Mouse (Mus musculus) G1E (cell line): ENCODE measurements around the gene Tbl1xr1. TPM values are rescaled to one million over a fixed set of nuclear protein-coding genes. Genes with fewer than 3 reads are reported as not detected.

Experiments
- ATAC-seq: 2 replicates; pipeline ENCODE4 v1.8.0; 2016; ENCODE audit warnings: mild to moderate bottlenecking; ENCODE audit not compliant: insufficient number of reproducible peaks, poor library complexity, low FRiP score, severe bottlenecking; ENCODE audit errors: extremely low read depth
- DNase-seq: peaks from one replicate; pipeline ENCODE4 v3.0.0; 2012; ENCODE audit warnings: low spot score
- H3K27me3 ChIP-seq: 2 replicates; pipeline ENCODE4 v1.6.1; 2012; ENCODE audit warnings: mild to moderate bottlenecking, low read length, inconsistent platforms; ENCODE audit not compliant: insufficient read depth
- H3K36me3 ChIP-seq: replicated peaks from 2 replicates; pipeline ENCODE3; 2012; ENCODE audit warnings: mild to moderate bottlenecking, inconsistent platforms
- H3K4me1 ChIP-seq: 2 replicates; pipeline ENCODE4 v1.6.1; 2012; ENCODE audit warnings: low read depth, low read length, inconsistent platforms, mixed read lengths; ENCODE audit not compliant: insufficient read depth
- H3K4me3 ChIP-seq: 2 replicates; pipeline ENCODE4 v1.5.1; 2012; ENCODE audit warnings: low read depth, mild to moderate bottlenecking, inconsistent platforms, low read length, moderate library complexity, mixed read lengths
- H3K9me3 ChIP-seq: replicated peaks from 2 replicates; pipeline ENCODE4 v1.6.1; 2012; ENCODE audit warnings: inconsistent platforms
- CTCF ChIP-seq: IDR thresholded peaks from 2 replicates; pipeline ENCODE4 v1.5.1; 2012; ENCODE audit warnings: low read depth, low read length, inconsistent platforms, mixed read lengths
- GATA1 ChIP-seq: IDR thresholded peaks from 2 replicates; pipeline ENCODE4 v1.6.1; 2012; ENCODE audit warnings: borderline replicate concordance, low read length, inconsistent platforms, mixed read lengths
- GATA2 ChIP-seq: IDR thresholded peaks from 2 replicates; pipeline ENCODE4 v1.6.1; 2012; ENCODE audit warnings: low read depth, low read length, inconsistent platforms, borderline replicate concordance
- POLR2AphosphoS5 ChIP-seq: IDR thresholded peaks from 2 replicates; pipeline ENCODE4 v1.6.1; 2012; ENCODE audit warnings: low read depth, low read length, inconsistent platforms; ENCODE audit not compliant: insufficient replicate concordance
- TAL1 ChIP-seq: conservative IDR thresholded peaks from 2 replicates; pipeline ENCODE4 v1.6.1; 2012; ENCODE audit warnings: low read depth, low read length, inconsistent platforms, mixed read lengths
- polyA plus RNA-seq: library from polyadenylated mRNA; stranded (reverse); fragments of >175 nt; gene quantifications from 2 replicates; pipeline ENCODE4 v1.2.3, GENCODE M21; 2012
- total RNA-seq, 2 experiments: library from RNA; stranded (forward) in 1 of 2; stranded (reverse) in 1 of 2; fragments of 200-1000 nt in 1 of 2; fragments of >200 nt in 1 of 2; fragmentation: Nextera tagmentation in 1 of 2; gene quantifications; 2 replicates each; pipeline ENCODE4 v1.2.3; 2014 to 2017

Tbl1xr1 gene
- total and polyA plus RNA-seq, 3 experiments: 25.9 to 95.8 (median 53.5) TPM

- Histone ChIP-seq H3K9me3 (no peaks in the 10 kb centered on the region), H3K36me3 (peaks cover 80% of the 10 kb centered on the region), H3K27me3 (no peaks in the 10 kb centered on the region), H3K4me3 (no peak overlapping the region), H3K4me1 (no peaks in the 10 kb centered on the region)
- no peak for ATAC-seq
- no peak for DNase-seq
- TF ChIP-seq CTCF: no peak
- TF ChIP-seq GATA1: no peak
- no peak for TF ChIP-seq TAL1
- no peak for TF ChIP-seq GATA2
- no peak for TF ChIP-seq POLR2AphosphoS5
Measured at GRCm38 (mm10) chr3:22204186-22204585, 127.7 kb downstream of the Tbl1xr1 start.

DNA sequence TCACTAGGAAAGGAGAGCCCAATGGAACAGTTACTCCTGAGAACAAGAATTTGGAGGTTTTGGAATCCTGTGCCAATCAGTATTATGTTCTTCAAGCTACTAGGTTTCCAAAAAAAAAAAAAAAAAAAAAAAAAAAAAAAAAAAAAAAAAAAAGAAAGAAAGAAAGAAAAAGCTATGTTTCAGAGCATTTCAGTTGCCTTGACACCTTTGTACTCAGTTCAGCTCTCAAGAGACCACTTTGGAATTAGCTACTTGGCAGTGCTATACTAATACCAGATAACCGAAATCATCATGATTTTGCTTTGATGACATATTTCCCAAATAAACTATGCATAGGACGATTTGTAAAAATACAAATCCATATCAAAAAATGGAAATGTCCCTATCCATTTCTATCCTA is 145.1 kb downstream of the Tbl1xr1 start:
- ATAC-seq (no peak), DNase-seq (no peak)
- Histone ChIP-seq H3K4me1 (no peaks in the 10 kb centered on the region), H3K4me3 (no peak overlapping the region), H3K36me3 (peaks cover 5% of the 10 kb centered on the region), H3K27me3 (peaks cover 6% of the 10 kb centered on the region; the same call in 1 of the 2 replicates), H3K9me3 (no peaks in the 10 kb centered on the region)
- no peak for TF ChIP-seq TAL1
- no peak for TF ChIP-seq CTCF
- no peak for TF ChIP-seq GATA1
- no peak for TF ChIP-seq GATA2
- TF ChIP-seq POLR2AphosphoS5: no peak

DNA sequence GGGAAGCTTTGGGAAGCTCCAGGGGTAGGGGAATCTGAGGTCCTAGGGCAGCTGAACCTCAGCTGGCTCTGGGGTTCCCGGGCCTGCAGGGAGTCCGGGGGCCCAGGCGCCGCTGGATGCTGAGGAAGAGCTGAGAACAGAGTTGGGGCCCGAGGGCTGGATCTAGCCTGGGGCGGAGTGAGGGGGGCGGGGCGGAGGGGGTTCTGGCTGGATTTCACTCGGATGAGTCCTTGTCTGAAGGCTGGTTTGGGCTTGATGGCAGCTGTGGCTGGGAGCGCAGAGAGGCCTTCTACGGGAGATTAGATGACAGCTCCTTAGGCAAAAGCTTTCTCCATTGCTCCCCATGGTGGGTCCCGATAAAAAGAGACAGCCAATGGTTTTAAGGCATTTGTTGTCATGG is 145.9 kb downstream of the Tbl1xr1 start:
- DNase-seq (no peak), ATAC-seq (no peak)
- Histone ChIP-seq H3K4me1 (no peaks in the 10 kb centered on the region), H3K4me3 (no peak overlapping the region), H3K36me3 (no peaks in the 10 kb centered on the region), H3K9me3 (no peaks in the 10 kb centered on the region), H3K27me3 (peaks cover 6% of the 10 kb centered on the region)
- TF ChIP-seq POLR2AphosphoS5 (no peak), CTCF (no peak), GATA2 (no peak), GATA1 (no peak), TAL1 (no peak)

DNA sequence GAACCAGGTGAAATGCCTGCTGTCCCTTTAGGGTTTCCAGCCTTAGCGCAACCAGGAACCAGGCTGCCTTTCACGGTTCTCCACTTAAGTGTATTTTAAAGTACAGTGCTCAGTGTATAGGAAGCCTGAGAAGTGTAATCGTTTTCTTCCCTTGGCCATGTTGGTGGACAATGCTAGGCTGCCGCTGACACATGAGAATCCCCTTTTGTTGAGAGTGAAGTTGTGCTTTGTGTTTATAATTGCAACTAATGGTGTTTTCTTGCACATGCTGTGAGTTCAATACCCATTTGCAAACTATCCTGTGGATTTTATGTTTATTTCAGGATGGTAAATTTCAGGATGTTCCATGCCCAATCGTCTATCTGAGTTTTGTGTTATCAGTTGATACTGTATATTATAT is 146.6 kb downstream of the Tbl1xr1 start:
- TF ChIP-seq CTCF: no peak
- no peak for TF ChIP-seq POLR2AphosphoS5
- TF ChIP-seq GATA1: no peak
- TF ChIP-seq GATA2: no peak
- no peak for TF ChIP-seq TAL1
- H3K27me3 ChIP-seq: peaks cover 6% of the 10 kb centered on the region
- no peak for DNase-seq
- H3K36me3 ChIP-seq: no peaks in the 10 kb centered on the region
- ATAC-seq: no peak
- no peak overlapping the region for H3K4me3 ChIP-seq
- H3K4me1 ChIP-seq: no peaks in the 10 kb centered on the region
- H3K9me3 ChIP-seq: no peaks in the 10 kb centered on the region

DNA sequence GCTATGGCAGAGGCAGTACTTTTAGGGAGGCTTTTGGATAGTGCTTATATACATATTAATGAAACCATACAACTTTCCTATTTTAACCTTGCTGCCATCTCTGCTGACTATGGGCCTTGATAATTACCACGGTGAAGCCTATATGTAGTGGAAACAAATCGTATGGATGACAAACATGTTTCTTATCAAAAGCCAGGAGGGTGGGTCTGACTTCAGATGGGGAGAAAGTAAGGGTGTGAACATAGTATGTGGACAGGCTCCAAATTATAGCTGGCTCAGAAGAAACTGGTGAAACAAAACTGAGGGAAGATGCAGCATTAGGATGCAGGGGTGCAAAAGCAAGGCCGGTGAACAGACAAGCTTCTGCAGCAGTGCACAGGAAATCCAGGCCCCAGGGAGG is 151.6 kb downstream of the Tbl1xr1 start:
- ATAC-seq (no peak), DNase-seq (no peak)
- TF ChIP-seq GATA1: no peak

DNA sequence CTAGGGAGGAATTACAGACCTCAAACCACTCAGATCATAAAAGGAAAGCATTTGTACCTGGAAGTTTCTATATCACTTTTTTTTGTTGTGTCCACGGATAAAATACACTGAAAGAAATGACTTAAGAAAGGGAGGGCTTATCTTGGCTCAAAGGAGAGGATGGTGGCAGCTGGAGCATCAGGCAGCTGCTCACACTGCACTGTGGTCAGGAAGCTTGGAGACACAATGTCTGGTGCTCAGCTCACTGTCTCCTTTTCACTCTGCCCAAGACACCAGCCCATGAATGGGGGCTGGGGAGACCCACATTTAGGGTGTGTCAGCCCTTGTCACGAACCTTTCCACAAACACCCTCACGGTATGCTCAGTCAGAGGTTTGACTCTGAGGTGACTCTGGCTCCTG is 154.2 kb downstream of the Tbl1xr1 start:
- no peak overlapping the region for H3K4me3 ChIP-seq
- no peaks in the 10 kb centered on the region for H3K9me3 ChIP-seq
- no peaks in the 10 kb centered on the region for H3K4me1 ChIP-seq
- DNase-seq: no peak
- TF ChIP-seq CTCF (no peak), GATA1 (no peak), TAL1 (no peak), GATA2 (no peak), POLR2AphosphoS5 (no peak)
- ATAC-seq: no peak
- no peaks in the 10 kb centered on the region for H3K36me3 ChIP-seq
- peaks cover 15% of the 10 kb centered on the region for H3K27me3 ChIP-seq

More for the DNA sequence above, 151.6 kb downstream of the Tbl1xr1 start:
- Histone ChIP-seq H3K36me3 (no peaks in the 10 kb centered on the region), H3K9me3 (no peaks in the 10 kb centered on the region), H3K4me3 (no peak overlapping the region), H3K27me3 (peaks cover 19% of the 10 kb centered on the region), H3K4me1 (no peaks in the 10 kb centered on the region)
